Mouse (Mus musculus): ENCODE results near the gene Sgce. TPM values are rescaled to one million over a fixed set of nuclear protein-coding genes. Genes with fewer than 3 reads are reported as not detected.

Gene Sgce
- polyA plus RNA-seq, 1 experiment, result 14.8 TPM

DNA sequence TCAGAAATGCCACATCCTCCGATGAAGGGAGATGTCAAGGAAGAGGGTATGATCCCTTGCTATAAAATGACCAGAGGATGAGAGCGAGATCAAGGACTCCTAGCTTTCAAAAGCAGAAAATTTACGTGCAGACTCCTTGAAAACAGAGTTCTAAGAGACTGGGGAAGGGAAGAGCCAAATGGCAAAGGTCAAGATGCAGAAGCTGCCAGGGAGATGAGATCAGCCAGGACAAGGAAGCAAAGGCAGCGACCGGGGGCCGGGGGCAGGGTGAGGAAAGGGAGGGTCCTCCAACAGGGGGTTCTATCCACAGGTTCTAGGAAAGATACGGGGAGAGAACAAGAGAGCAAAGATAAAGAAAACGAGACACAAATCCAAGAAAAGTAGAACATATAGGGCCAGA is 15.3 kb downstream of the Sgce start:
- Histone ChIP-seq H3K79me2 (ENCODE audit: control insufficient read depth, insufficient read depth) (no peaks in the 10 kb centered on the region), H3K36me3 (ENCODE audit: control insufficient read depth, insufficient read depth) (no peaks in the 10 kb centered on the region), H3K4me3 (ENCODE audit: insufficient read depth, poor library complexity, severe bottlenecking) (no peak overlapping the region), H3ac (ENCODE audit: control insufficient read depth, insufficient read length, low read depth) (no peak overlapping the region), H3K79me3 (ENCODE audit: low read depth) (no peaks in the 10 kb centered on the region), H3K27me3 (ENCODE audit: control insufficient read depth, insufficient read depth, insufficient read length) (no peaks in the 10 kb centered on the region)
- TF ChIP-seq MYOD1 (IDR thresholded peaks at IDR 0.05; ENCODE audit: control insufficient read depth, insufficient read length, low read depth) (no peak), MYOG (IDR thresholded peaks at IDR 0.05; ENCODE audit: control insufficient read depth, extremely low read depth, insufficient read length) (no peak), MAX (IDR thresholded peaks at IDR 0.05) (no peak), FOSL1 (IDR thresholded peaks at IDR 0.05; ENCODE audit: insufficient read depth, low read length, poor library complexity, severe bottlenecking) (no peak), USF1 (IDR thresholded peaks at IDR 0.05; ENCODE audit: low read depth) (no peak), CEBPB (IDR thresholded peaks at IDR 0.05; ENCODE audit: low read depth) (no peak), CTCF (IDR thresholded peaks at IDR 0.05; ENCODE audit: control insufficient read depth, insufficient read depth, insufficient read length) (no peak)

DNA sequence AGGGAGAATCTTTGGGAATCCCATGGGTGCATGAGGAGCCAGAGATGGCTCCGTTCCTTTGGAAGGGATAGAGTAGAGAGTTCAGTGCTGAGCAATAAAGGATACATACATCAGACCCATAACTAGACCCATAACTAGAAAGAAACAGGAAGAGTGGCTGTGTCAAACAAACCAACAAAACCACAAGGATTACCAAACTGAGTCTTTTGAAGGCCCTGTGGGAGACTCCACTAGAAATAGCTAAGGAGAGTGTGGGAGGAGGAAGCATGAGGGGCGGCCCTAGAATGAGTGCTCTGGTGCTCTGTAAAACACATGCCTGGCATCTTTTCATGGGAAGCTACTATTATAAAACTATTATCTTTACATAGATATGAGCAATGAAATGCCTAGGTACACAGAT is 18.7 kb downstream of the Sgce start:
- no peak for TF ChIP-seq USF1 (IDR thresholded peaks at IDR 0.05; ENCODE audit: low read depth)
- no peak overlapping the region for H3ac ChIP-seq (ENCODE audit: control insufficient read depth, insufficient read length, low read depth)
- no peaks in the 10 kb centered on the region for H3K79me3 ChIP-seq (ENCODE audit: low read depth)
- no peaks in the 10 kb centered on the region for H3K36me3 ChIP-seq (ENCODE audit: control insufficient read depth, insufficient read depth)
- H3K27me3 ChIP-seq (ENCODE audit: control insufficient read depth, insufficient read depth, insufficient read length), result no peaks in the 10 kb centered on the region
- H3K79me2 ChIP-seq (ENCODE audit: control insufficient read depth, insufficient read depth), result no peaks in the 10 kb centered on the region
- no peak overlapping the region for H3K4me3 ChIP-seq (ENCODE audit: insufficient read depth, poor library complexity, severe bottlenecking)

GRCm38 (mm10) chr6:4723998-4724757 is 22.8 kb downstream of the Sgce start:
- Histone ChIP-seq H3K36me3 (ENCODE audit: control insufficient read depth, insufficient read depth) (no peaks in the 10 kb centered on the region), H3K4me3 (ENCODE audit: insufficient read depth, poor library complexity, severe bottlenecking) (no peak overlapping the region)
- TF ChIP-seq CEBPB (IDR thresholded peaks at IDR 0.05; ENCODE audit: low read depth), result no peak
- no peak for TF ChIP-seq CTCF (IDR thresholded peaks at IDR 0.05; ENCODE audit: control insufficient read depth, insufficient read depth, insufficient read length)
- TF ChIP-seq MYOG (IDR thresholded peaks at IDR 0.05; ENCODE audit: control insufficient read depth, extremely low read depth, insufficient read length), result no peak
- TF ChIP-seq FOSL1 (IDR thresholded peaks at IDR 0.05; ENCODE audit: insufficient read depth, low read length, poor library complexity, severe bottlenecking), result no peak
- TF ChIP-seq MAX (IDR thresholded peaks at IDR 0.05), result no peak
- no peak for TF ChIP-seq MYOD1 (IDR thresholded peaks at IDR 0.05; ENCODE audit: control insufficient read depth, insufficient read length, low read depth)
- no peak for TF ChIP-seq USF1 (IDR thresholded peaks at IDR 0.05; ENCODE audit: low read depth)

DNA sequence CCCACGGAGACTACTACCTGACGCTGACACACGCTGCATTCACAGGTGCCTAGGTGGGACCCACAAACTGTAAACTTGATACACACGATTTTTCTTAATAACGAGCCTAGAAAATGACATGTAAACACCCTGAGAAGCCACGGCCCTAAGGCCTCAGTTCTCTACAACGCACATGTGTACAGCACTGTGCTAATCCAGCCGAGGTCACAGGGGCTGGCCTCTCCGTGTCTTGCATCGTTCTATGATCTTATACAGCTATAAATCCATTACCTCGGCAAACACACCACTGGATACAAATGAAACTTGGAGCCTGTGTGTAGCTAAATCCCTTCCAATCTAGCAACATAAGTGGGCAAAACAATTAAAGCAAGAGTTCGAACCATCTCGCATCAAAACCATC is 24.3 kb downstream of the Sgce start:
- no peak overlapping the region for H3K4me3 ChIP-seq (ENCODE audit: insufficient read depth, poor library complexity, severe bottlenecking)
- no peaks in the 10 kb centered on the region for H3K79me3 ChIP-seq (ENCODE audit: low read depth)
- no peaks in the 10 kb centered on the region for H3K36me3 ChIP-seq (ENCODE audit: control insufficient read depth, insufficient read depth)
- TF ChIP-seq USF1 (IDR thresholded peaks at IDR 0.05; ENCODE audit: low read depth), result no peak
- no peak for TF ChIP-seq CTCF (IDR thresholded peaks at IDR 0.05; ENCODE audit: control insufficient read depth, insufficient read depth, insufficient read length)
- TF ChIP-seq CEBPB (IDR thresholded peaks at IDR 0.05; ENCODE audit: low read depth), result no peak
- no peak for TF ChIP-seq MAX (IDR thresholded peaks at IDR 0.05)
- no peak for TF ChIP-seq FOSL1 (IDR thresholded peaks at IDR 0.05; ENCODE audit: insufficient read depth, low read length, poor library complexity, severe bottlenecking)
- no peak for TF ChIP-seq MYOD1 (IDR thresholded peaks at IDR 0.05; ENCODE audit: control insufficient read depth, insufficient read length, low read depth)
- no peak for TF ChIP-seq MYOG (IDR thresholded peaks at IDR 0.05; ENCODE audit: control insufficient read depth, extremely low read depth, insufficient read length)
- no peaks in the 10 kb centered on the region for H3K27me3 ChIP-seq (ENCODE audit: control insufficient read depth, insufficient read depth, insufficient read length)
- no peak overlapping the region for H3ac ChIP-seq (ENCODE audit: control insufficient read depth, insufficient read length, low read depth)
- H3K79me2 ChIP-seq (ENCODE audit: control insufficient read depth, insufficient read depth), result no peaks in the 10 kb centered on the region

More at GRCm38 (mm10) chr6:4723998-4724757, 22.8 kb downstream of the Sgce start:
- no peaks in the 10 kb centered on the region for H3K27me3 ChIP-seq (ENCODE audit: control insufficient read depth, insufficient read depth, insufficient read length)
- no peak overlapping the region for H3ac ChIP-seq (ENCODE audit: control insufficient read depth, insufficient read length, low read depth)
- no peaks in the 10 kb centered on the region for H3K79me2 ChIP-seq (ENCODE audit: control insufficient read depth, insufficient read depth)
- H3K79me3 ChIP-seq (ENCODE audit: low read depth), result no peaks in the 10 kb centered on the region

GRCm38 (mm10) chr6:4722142-4722541 is 24.9 kb downstream of the Sgce start:
- no peak for TF ChIP-seq CEBPB (IDR thresholded peaks at IDR 0.05; ENCODE audit: low read depth)
- no peak for TF ChIP-seq USF1 (IDR thresholded peaks at IDR 0.05; ENCODE audit: low read depth)
- TF ChIP-seq MYOG (IDR thresholded peaks at IDR 0.05; ENCODE audit: control insufficient read depth, extremely low read depth, insufficient read length), result no peak
- no peak for TF ChIP-seq CTCF (IDR thresholded peaks at IDR 0.05; ENCODE audit: control insufficient read depth, insufficient read depth, insufficient read length)
- no peak for TF ChIP-seq MAX (IDR thresholded peaks at IDR 0.05)
- TF ChIP-seq MYOD1 (IDR thresholded peaks at IDR 0.05; ENCODE audit: control insufficient read depth, insufficient read length, low read depth), result no peak
- no peak for TF ChIP-seq FOSL1 (IDR thresholded peaks at IDR 0.05; ENCODE audit: insufficient read depth, low read length, poor library complexity, severe bottlenecking)
- no peaks in the 10 kb centered on the region for H3K79me3 ChIP-seq (ENCODE audit: low read depth)
- H3ac ChIP-seq (ENCODE audit: control insufficient read depth, insufficient read length, low read depth), result no peak overlapping the region
- no peaks in the 10 kb centered on the region for H3K79me2 ChIP-seq (ENCODE audit: control insufficient read depth, insufficient read depth)
- no peaks in the 10 kb centered on the region for H3K36me3 ChIP-seq (ENCODE audit: control insufficient read depth, insufficient read depth)
- H3K27me3 ChIP-seq (ENCODE audit: control insufficient read depth, insufficient read depth, insufficient read length), result no peaks in the 10 kb centered on the region
- H3K4me3 ChIP-seq (ENCODE audit: insufficient read depth, poor library complexity, severe bottlenecking), result no peak overlapping the region

DNA sequence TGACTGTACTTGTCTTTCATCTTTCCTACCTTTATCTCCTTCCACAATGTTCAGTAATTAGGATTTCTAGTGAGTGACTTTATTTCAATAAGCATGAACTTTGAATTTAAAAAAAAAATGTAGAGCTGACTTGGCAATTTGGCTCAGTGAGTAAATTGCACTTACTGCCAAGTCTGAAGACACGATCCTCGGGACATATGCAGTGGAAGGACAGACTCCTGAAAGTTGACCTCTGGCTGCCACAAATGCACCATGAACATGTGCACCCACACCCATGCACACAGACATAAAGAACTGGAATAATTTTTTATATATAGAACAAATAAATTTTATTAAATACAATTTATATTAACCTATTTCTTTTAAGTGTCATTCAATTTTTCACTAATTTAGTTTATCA is 29.7 kb downstream of the Sgce start:
- no peaks in the 10 kb centered on the region for H3K27me3 ChIP-seq (ENCODE audit: control insufficient read depth, insufficient read depth, insufficient read length)
- no peaks in the 10 kb centered on the region for H3K79me3 ChIP-seq (ENCODE audit: low read depth)
- H3K36me3 ChIP-seq (ENCODE audit: control insufficient read depth, insufficient read depth), result no peaks in the 10 kb centered on the region
- TF ChIP-seq FOSL1 (IDR thresholded peaks at IDR 0.05; ENCODE audit: insufficient read depth, low read length, poor library complexity, severe bottlenecking) (no peak), MYOG (IDR thresholded peaks at IDR 0.05; ENCODE audit: control insufficient read depth, extremely low read depth, insufficient read length) (no peak), MAX (IDR thresholded peaks at IDR 0.05) (no peak), CTCF (IDR thresholded peaks at IDR 0.05; ENCODE audit: control insufficient read depth, insufficient read depth, insufficient read length) (no peak), MYOD1 (IDR thresholded peaks at IDR 0.05; ENCODE audit: control insufficient read depth, insufficient read length, low read depth) (no peak), CEBPB (IDR thresholded peaks at IDR 0.05; ENCODE audit: low read depth) (no peak), USF1 (IDR thresholded peaks at IDR 0.05; ENCODE audit: low read depth) (no peak)
- no peaks in the 10 kb centered on the region for H3K79me2 ChIP-seq (ENCODE audit: control insufficient read depth, insufficient read depth)
- H3ac ChIP-seq (ENCODE audit: control insufficient read depth, insufficient read length, low read depth), result no peak overlapping the region
- H3K4me3 ChIP-seq (ENCODE audit: insufficient read depth, poor library complexity, severe bottlenecking), result no peak overlapping the region
